Mouse (Mus musculus) embryonic fibroblast, embryonic 13.5 days (primary cell): ENCODE results near the gene Itgb2l.

Experiments used
- CTCF ChIP-seq: IDR thresholded peaks from 2 replicates; pipeline ENCODE4 v1.5.1; 2011; ENCODE audit warnings: mild to moderate bottlenecking, control low read depth, low read length, moderate library complexity, borderline replicate concordance; ENCODE audit not compliant: insufficient read depth
- POLR2A ChIP-seq: IDR thresholded peaks from 2 replicates; pipeline ENCODE4 v1.6.1; 2011; ENCODE audit warnings: low read depth, mild to moderate bottlenecking, control low read depth, low read length, moderate library complexity

DNA sequence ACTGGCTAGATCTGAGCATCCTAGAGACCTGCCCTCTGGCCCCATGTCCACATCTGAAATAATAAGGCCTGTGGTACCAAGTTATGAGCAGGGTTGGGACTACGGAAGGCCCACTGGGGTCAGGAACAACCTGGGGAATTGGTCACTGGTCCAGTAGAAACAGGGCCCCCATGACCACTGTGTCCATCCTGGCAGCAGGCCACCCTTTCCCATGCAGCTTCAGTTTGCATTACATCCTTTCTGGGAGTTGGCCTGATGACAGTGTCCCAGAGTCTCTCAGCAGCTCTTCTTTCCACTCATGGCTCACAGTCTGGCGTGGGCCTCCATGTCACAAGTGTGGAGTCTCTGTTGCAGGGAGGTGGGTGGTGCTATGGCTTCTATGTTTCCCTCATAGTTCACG is 1.6 kb downstream of the Itgb2l start:
- TF ChIP-seq CTCF = no peak
- no peak for TF ChIP-seq POLR2A
